Comparison of ENCODE assay signal across 29 mouse cellular contexts in genomic region chr16:30923899-30924298, GRCm38 (mm10).
"Had no signal": no experiment of that assay in that cellular context is flagged by ENCODE, and none has a peak within 500 bp of the region (broad histone marks: within the 10 kb centered on the region; RNA-seq: fewer than 3 reads in every experiment).

No protein-coding gene starts in this region.

- H3K9me3 ChIP-seq: limb, embryonic 15.5 days; lung, embryonic 15.5 days had no signal

- H3K4me1 ChIP-seq: limb, embryonic 12.5 days; limb, embryonic 13.5 days; limb, embryonic 15.5 days; liver, embryonic 15.5 days; midbrain, embryonic 12.5 days had no signal

- DNase-seq: left cerebral cortex, postnatal 4 days; liver; liver, embryonic 13.5 days; liver, postnatal 0 days; lung, adult 18-20 months; lung, adult 2 months; lung, embryonic 14.5 days; lung, postnatal 10 days; lung, postnatal 14 days; lung, postnatal 36 days; lung, postnatal 4 days; midbrain, embryonic 14.5 days had no signal

- H3K4me2 ChIP-seq: limb, embryonic 12.5 days; limb, embryonic 13.5 days; limb, embryonic 15.5 days; liver, embryonic 11.5 days; liver, embryonic 12.5 days; liver, embryonic 13.5 days; liver, embryonic 15.5 days; lung, embryonic 14.5 days; lung, embryonic 15.5 days; midbrain, embryonic 12.5 days; midbrain, embryonic 13.5 days had no signal

- H3K9ac ChIP-seq: limb, embryonic 12.5 days; limb, embryonic 13.5 days; limb, embryonic 15.5 days; liver, embryonic 12.5 days; liver, embryonic 13.5 days; liver, embryonic 14.5 days; liver, embryonic 15.5 days; liver, postnatal 0 days; lung, embryonic 14.5 days; lung, embryonic 15.5 days; midbrain, embryonic 12.5 days; midbrain, embryonic 13.5 days had no signal

- H3K36me3 ChIP-seq: limb, embryonic 10.5 days; limb, embryonic 13.5 days; limb, embryonic 15.5 days; liver, embryonic 12.5 days; liver, embryonic 13.5 days; liver, embryonic 15.5 days; lung, embryonic 15.5 days; midbrain, embryonic 10.5 days; midbrain, embryonic 12.5 days; midbrain, embryonic 13.5 days had no signal

- H3K27ac ChIP-seq: left cerebral cortex, adult 2 months; limb, embryonic 10.5 days; limb, embryonic 12.5 days; limb, embryonic 13.5 days; limb, embryonic 15.5 days; liver, embryonic 12.5 days; liver, embryonic 13.5 days; liver, embryonic 14.5 days; liver, embryonic 15.5 days; lung, embryonic 15.5 days; midbrain, embryonic 10.5 days; midbrain, embryonic 12.5 days; midbrain, embryonic 13.5 days had no signal

- H3K4me3 ChIP-seq: left cerebral cortex, adult 2 months; limb, embryonic 10.5 days; limb, embryonic 12.5 days; limb, embryonic 13.5 days; limb, embryonic 15.5 days; liver, embryonic 12.5 days; liver, embryonic 13.5 days; liver, embryonic 15.5 days; lung, embryonic 15.5 days; megakaryocyte, embryonic 14.5 days; midbrain, embryonic 10.5 days; midbrain, embryonic 12.5 days; midbrain, embryonic 13.5 days; myocyte had no signal

- H3K27me3 ChIP-seq: limb, embryonic 12.5 days; limb, embryonic 15.5 days; liver, embryonic 12.5 days; liver, embryonic 13.5 days; liver, embryonic 15.5 days; lung, embryonic 15.5 days; midbrain, embryonic 12.5 days; midbrain, embryonic 13.5 days had no signal

- ATAC-seq: liver, embryonic 12.5 days; liver, postnatal 0 days; lung, postnatal 0 days; midbrain, embryonic 13.5 days; midbrain, embryonic 16.5 days had no signal
